Mouse (Mus musculus) CH12.LX (cell line): ENCODE measurements around the gene Gm7579.

Experiments
- CHD2 ChIP-seq: IDR thresholded peaks from 2 replicates; pipeline ENCODE4 v1.6.1; 2011; ENCODE audit warnings: low read length, improper control_type of control experiment
- CTCF ChIP-seq, 2 experiments: IDR thresholded peaks in 1 of 2; conservative IDR thresholded peaks in 1 of 2; 2 replicates each; pipeline ENCODE4 v1.5.1; 2011 to 2012; ENCODE audit warnings: low read depth in 2 of 2, low read length in 2 of 2, improper control_type of control experiment in 1 of 2, inconsistent platforms in 1 of 2, mild to moderate bottlenecking in 1 of 2, moderate library complexity in 1 of 2
- EP300 ChIP-seq: IDR thresholded peaks from 2 replicates; pipeline ENCODE4 v1.6.1; 2011; ENCODE audit warnings: low read length, improper control_type of control experiment
- MAFK ChIP-seq: IDR thresholded peaks from 2 replicates; pipeline ENCODE4 v1.6.1; 2011; ENCODE audit warnings: low read length, improper control_type of control experiment; ENCODE audit not compliant: insufficient replicate concordance
- NRF1 ChIP-seq: IDR thresholded peaks from 2 replicates; pipeline ENCODE4 v1.6.1; 2014; ENCODE audit warnings: low read depth, mild to moderate bottlenecking, inconsistent platforms, low read length, improper control_type of control experiment, moderate library complexity
- POLR2A ChIP-seq: IDR thresholded peaks from 2 replicates; pipeline ENCODE4 v1.6.1; 2011; ENCODE audit warnings: low read depth, mild to moderate bottlenecking, improper control_type of control experiment, low read length
- POLR2AphosphoS2 ChIP-seq: IDR thresholded peaks from 2 replicates; pipeline ENCODE4 v1.6.1; 2011; ENCODE audit warnings: low read depth, low read length, improper control_type of control experiment
- UBTF ChIP-seq: IDR thresholded peaks from 2 replicates; pipeline ENCODE4 v1.6.1; 2012; ENCODE audit warnings: low read depth, mild to moderate bottlenecking, inconsistent platforms, low read length, improper control_type of control experiment, moderate library complexity
- USF1 ChIP-seq: IDR thresholded peaks from 2 replicates; pipeline ENCODE4 v1.6.1; 2014; ENCODE audit warnings: low read depth, mild to moderate bottlenecking, inconsistent platforms, low read length, improper control_type of control experiment

GRCm38 (mm10) chr7:142181021-142181420, 30.6 kb upstream of the Gm7579 start:
- TF ChIP-seq CTCF (conservative IDR thresholded peaks at IDR 0.05 in 1 of 2, IDR thresholded peaks at IDR 0.05 in 1 of 2; ENCODE audit: low read depth in 2 of 2, low read length in 2 of 2) (no peak), EP300 (no peak), POLR2A (no peak), NRF1 (no peak), CHD2 (no peak), MAFK (no peak), UBTF (no peak), USF1 (no peak), POLR2AphosphoS2 (no peak)
